Mouse (Mus musculus) midbrain, embryonic 14.5 days (tissue): ENCODE measurements around the gene Adh7. TPM values are rescaled to one million over a fixed set of nuclear protein-coding genes. Genes with fewer than 3 reads are reported as not detected.

Experiments
- ATAC-seq: fragments of 200-750 bp; cut with Nextera tagmentation; 2 replicates; pipeline ENCODE4 v1.8.0; 2017; ENCODE audit warnings: moderate number of reproducible peaks, moderate library complexity; ENCODE audit not compliant: low FRiP score, low TSS enrichment
- DNase-seq: peaks from one replicate; pipeline ENCODE4 v3.0.0-alpha.2; 2015
- H3K27ac ChIP-seq: fragments of 300-500 bp; sonication (generic); replicated peaks from 2 replicates; pipeline ENCODE4 v1.5.1; 2014; ENCODE audit warnings: mild to moderate bottlenecking, low read depth, low read length, moderate library complexity
- H3K27me3 ChIP-seq: fragments of 300-500 bp; sonication (generic); 2 replicates; pipeline ENCODE4 v1.6.1; 2014; ENCODE audit warnings: low read length, control low read depth, mixed read lengths; ENCODE audit not compliant: control insufficient read depth, insufficient read depth
- H3K36me3 ChIP-seq: fragments of 300-500 bp; sonication (generic); 2 replicates; pipeline ENCODE4 v1.6.1; 2014; ENCODE audit warnings: low read length, control low read depth; ENCODE audit not compliant: control insufficient read depth, insufficient read depth
- H3K4me1 ChIP-seq: fragments of 300-500 bp; sonication (generic); 2 replicates; pipeline ENCODE4 v1.6.1; 2014; ENCODE audit warnings: mild to moderate bottlenecking, antibody characterized with exemption, low read length, control low read depth; ENCODE audit not compliant: control insufficient read depth, insufficient read depth
- H3K4me2 ChIP-seq: fragments of 300-500 bp; sonication (generic); 2 replicates; pipeline ENCODE4 v1.6.1; 2014; ENCODE audit warnings: mild to moderate bottlenecking, low read length, moderate library complexity
- H3K4me3 ChIP-seq: fragments of 300-500 bp; sonication (generic); replicated peaks from 2 replicates; pipeline ENCODE4 v1.5.1; 2014; ENCODE audit warnings: low read depth, low read length
- H3K9ac ChIP-seq: fragments of 300-500 bp; sonication (generic); replicated peaks from 2 replicates; pipeline ENCODE4 v1.6.1; 2014; ENCODE audit warnings: mild to moderate bottlenecking, low read length, moderate library complexity
- H3K9me3 ChIP-seq: fragments of 300-500 bp; sonication (generic); 2 replicates; pipeline ENCODE4 v1.6.1; 2016; ENCODE audit warnings: low read length, control low read depth, mixed read lengths; ENCODE audit not compliant: control insufficient read depth
- WGBS: fragments of 180-500 bp; shearing (Covaris S2); extraction: QIAGEN DNeasy Blood & Tissue Kit; methylation state at CpG from one replicate; pipeline ENCODE4 v1.1.7; 2014; 5-methylcytosine and 5-hydroxymethylcytosine counted together
- polyA plus RNA-seq: library from polyadenylated mRNA; unstranded; fragments of >200 nt; fragmentation: Nextera tagmentation; extraction: Ambion mirVana; gene quantifications from 2 replicates; pipeline ENCODE4 v1.2.1, GENCODE M21; 2014

The Adh7 gene
- polyA plus RNA-seq, 1 experiment from 2014 or later: 1.4 TPM

DNA sequence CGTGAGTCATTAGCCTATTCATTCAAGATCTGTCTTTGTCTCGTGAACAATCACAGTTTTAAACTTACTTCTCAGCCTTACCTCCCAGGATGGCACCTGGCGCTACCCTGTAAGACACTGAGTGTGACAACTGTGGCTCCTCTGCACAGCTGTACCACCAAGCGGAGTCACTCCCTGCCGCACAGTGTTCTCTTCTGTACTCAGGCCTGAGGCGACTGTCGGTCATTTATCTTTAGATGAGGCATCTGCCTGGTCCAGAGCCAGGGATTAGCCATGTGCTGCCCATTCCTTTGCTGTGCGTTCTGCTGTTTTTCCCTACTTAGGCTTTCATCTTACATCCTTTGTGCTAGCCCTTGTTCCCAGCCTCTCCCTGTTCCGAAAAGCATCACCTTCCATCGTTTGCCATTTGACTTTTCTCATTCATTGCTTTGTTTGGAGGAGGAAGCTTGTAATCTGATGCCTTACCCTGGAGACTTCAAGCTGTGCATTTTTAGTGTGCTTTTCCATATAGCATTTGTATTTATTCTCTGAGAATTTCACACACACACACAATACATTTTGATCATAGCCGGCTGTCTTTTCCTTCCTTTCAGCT lies 2.1 kb upstream of the Adh7 start:
- H3K27me3 ChIP-seq: no peaks in the 10 kb centered on the region
- H3K4me2 ChIP-seq: no peak overlapping the region
- no peak overlapping the region for H3K9ac ChIP-seq
- H3K4me1 ChIP-seq: no peaks in the 10 kb centered on the region
- WGBS: 10% methylated on average over 11 of the region's 11 CpGs
- DNase-seq (peak; percentile 43), ATAC-seq (no peak)
- H3K36me3 ChIP-seq: no peaks in the 10 kb centered on the region
- H3K4me3 ChIP-seq: no peak overlapping the region
- no peak overlapping the region for H3K27ac ChIP-seq
- no peaks in the 10 kb centered on the region for H3K9me3 ChIP-seq

DNA sequence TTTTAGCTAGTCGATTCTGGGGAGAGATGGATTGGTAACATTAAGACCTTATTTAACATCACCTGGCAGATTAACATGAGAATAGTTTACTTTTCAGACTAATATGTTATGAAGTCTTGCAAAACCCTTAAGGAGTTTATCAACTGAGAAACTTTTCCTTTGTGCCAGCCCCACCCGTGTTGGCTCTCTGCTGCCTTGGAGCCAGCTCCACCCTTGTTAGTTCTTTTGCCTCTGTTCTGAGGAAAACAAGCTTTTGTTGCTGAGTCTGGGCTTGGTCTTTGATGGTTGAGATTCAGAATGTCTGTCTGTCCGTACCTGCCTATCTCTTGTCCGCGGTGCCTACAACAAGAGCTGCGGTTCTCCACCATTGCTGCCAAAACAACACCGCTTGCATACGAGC lies 1.5 kb upstream of the Adh7 start:
- no peaks in the 10 kb centered on the region for H3K9me3 ChIP-seq
- H3K27me3 ChIP-seq: no peaks in the 10 kb centered on the region
- WGBS: 76% methylated on average over 8 of the region's 8 CpGs
- no peak for DNase-seq
- no peaks in the 10 kb centered on the region for H3K36me3 ChIP-seq
- H3K27ac ChIP-seq: no peak overlapping the region
- H3K9ac ChIP-seq: no peak overlapping the region
- no peaks in the 10 kb centered on the region for H3K4me1 ChIP-seq
- H3K4me2 ChIP-seq: no peak overlapping the region
- ATAC-seq: no peak
- no peak overlapping the region for H3K4me3 ChIP-seq

DNA sequence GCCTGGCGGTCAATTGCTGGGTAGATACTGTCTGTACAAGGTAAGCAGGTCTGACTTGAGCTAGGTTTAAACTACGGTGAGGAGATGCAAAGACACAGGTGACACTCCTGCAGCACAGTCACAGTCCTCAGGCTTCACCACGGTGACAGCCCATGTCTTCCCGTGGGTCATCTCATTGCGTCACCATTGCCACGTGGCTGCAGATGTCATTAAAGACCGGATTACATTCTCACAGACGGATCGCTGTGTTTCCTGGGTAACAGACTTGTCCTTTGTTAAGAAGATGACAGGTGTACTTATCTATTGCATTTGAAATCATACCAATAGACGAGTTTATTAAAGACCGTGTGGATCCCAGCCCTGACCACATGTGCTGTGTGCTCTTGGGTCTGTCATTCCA lies 3.6 kb downstream of the Adh7 start:
- H3K4me1 ChIP-seq: no peaks in the 10 kb centered on the region
- H3K4me2 ChIP-seq: no peak overlapping the region
- no peak overlapping the region for H3K9ac ChIP-seq
- no peak overlapping the region for H3K27ac ChIP-seq
- no peaks in the 10 kb centered on the region for H3K36me3 ChIP-seq
- no peak overlapping the region for H3K4me3 ChIP-seq
- ATAC-seq (no peak), DNase-seq (no peak)
- no peaks in the 10 kb centered on the region for H3K27me3 ChIP-seq
- H3K9me3 ChIP-seq: no peaks in the 10 kb centered on the region
- 47% methylated on average over 11 of the region's 11 CpGs for WGBS

DNA sequence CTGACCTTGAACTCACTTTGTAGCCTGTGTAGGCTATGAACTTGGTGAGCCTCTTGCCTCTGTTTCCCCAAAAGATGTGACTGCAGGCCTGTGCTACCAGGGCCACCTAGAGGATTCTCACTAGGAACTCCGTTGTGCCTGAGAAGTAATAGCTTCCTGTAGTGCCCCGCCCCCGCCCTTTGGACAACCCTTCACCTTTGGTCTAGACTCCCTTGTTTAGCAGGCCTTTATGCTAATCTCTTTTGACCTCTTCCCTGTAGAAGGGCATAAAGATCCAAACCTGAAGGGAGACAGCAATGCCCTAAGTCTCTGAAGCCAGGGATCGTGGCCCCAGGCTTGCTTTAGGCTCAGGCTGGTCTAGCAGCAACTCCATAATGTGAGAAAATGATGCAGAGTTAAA lies 5.0 kb downstream of the Adh7 start:
- H3K27me3 ChIP-seq: no peaks in the 10 kb centered on the region
- DNase-seq (no peak), ATAC-seq (no peak)
- no peaks in the 10 kb centered on the region for H3K36me3 ChIP-seq
- no peak overlapping the region for H3K9ac ChIP-seq
- WGBS: 76% methylated on average over 4 of the region's 4 CpGs
- H3K4me1 ChIP-seq: no peaks in the 10 kb centered on the region
- H3K9me3 ChIP-seq: no peaks in the 10 kb centered on the region
- H3K4me3 ChIP-seq: no peak overlapping the region
- no peak overlapping the region for H3K4me2 ChIP-seq
- H3K27ac ChIP-seq: no peak overlapping the region

DNA sequence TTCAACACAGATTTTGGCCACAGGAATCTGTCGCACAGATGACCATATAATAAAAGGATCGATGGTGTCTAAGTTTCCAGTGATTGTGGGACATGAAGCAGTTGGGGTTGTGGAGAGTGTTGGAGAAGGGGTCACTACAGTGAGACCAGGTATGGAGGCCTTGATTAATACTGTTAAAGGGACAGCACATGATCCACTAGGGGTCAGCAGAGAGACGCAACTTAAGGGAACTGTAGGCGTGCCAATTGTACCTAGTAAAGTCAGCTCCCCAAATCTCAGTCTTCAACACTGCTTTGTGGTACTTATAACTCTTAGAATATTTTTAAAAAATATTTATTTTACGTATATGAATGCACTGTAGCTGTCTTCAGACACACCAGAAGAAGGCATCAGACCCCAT lies 5.4 kb downstream of the Adh7 start:
- Histone ChIP-seq H3K27ac (no peak overlapping the region), H3K27me3 (no peaks in the 10 kb centered on the region), H3K36me3 (no peaks in the 10 kb centered on the region), H3K9me3 (no peaks in the 10 kb centered on the region), H3K4me3 (no peak overlapping the region), H3K4me2 (no peak overlapping the region), H3K9ac (no peak overlapping the region), H3K4me1 (no peaks in the 10 kb centered on the region)
- WGBS: 59% methylated on average over 5 of the region's 5 CpGs
- ATAC-seq (no peak), DNase-seq (peak; percentile 83)

DNA sequence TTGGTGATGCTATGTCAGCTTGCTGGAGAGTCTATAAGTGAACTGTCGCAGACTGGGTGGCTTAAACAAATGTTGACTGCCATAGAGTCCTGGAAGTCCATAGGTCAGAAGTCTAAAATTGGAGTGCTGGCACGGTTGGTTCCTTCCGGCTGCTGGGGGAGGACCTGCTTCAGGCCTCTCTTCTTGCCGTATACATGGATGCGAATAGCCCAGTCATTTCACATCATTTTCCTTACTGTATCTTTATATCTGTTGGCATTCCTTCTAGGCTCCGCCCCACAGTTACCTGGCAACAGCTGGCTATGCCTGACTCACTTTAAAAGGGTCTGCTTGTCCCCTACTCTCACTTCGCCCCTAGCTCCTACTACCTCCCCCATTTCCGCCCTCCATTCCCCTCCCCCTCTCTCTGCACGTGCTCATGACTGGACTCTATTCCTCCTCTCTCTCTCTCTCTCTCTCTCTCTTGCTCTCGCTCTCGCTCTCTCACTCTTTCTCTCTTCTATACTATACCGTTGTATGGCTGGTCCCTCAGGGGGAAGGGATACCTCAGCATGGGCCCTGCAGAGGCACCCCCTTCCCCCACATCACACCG lies 6.9 kb downstream of the Adh7 start:
- Histone ChIP-seq H3K4me2 (no peak overlapping the region), H3K4me3 (no peak overlapping the region), H3K4me1 (no peaks in the 10 kb centered on the region), H3K9me3 (no peaks in the 10 kb centered on the region), H3K27me3 (no peaks in the 10 kb centered on the region), H3K27ac (no peak overlapping the region), H3K9ac (no peak overlapping the region), H3K36me3 (no peaks in the 10 kb centered on the region)
- no peak for DNase-seq
- 86% methylated on average over 13 of the region's 13 CpGs for WGBS
- no peak for ATAC-seq

DNA sequence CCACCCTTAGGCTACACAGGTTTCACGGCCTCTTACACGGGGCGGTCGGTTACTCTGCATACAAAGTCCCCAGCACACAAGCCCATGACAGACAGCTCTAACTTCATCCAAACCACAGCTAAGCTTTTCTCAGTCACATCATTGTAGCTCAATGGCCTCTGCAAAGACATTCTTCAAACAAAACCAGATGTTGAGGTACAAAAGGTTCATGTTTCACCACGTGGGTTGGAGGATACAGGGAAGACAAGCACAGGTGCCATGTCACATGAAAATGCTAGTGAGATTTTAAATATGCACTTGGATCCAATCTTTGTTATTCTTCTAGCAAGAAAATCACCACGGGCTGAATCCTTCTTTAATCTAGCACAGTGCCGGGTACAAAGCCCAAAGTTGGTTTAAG lies 7.8 kb downstream of the Adh7 start:
- WGBS: 66% methylated on average over 7 of the region's 7 CpGs
- no peak overlapping the region for H3K9ac ChIP-seq
- no peak overlapping the region for H3K4me3 ChIP-seq

DNA sequence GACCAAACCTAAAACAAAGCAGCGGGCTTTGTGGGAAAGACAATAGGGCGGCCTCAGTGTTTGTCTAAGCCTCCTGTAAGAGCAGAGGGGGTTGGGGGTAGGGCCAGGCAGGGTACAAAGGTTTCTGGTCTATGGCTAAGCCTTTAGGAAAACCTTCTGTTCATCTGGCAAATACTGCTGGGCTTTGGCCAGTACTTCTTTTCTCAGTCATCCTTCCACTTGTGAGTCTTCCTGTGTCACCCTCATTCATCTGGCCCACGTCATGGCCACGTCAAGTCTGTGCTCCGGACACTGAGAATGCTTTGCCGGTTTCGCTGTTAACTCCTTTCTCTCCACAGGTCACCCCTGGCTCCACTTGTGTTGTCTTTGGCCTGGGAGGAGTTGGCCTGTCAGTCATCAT lies 8.3 kb downstream of the Adh7 start:
- H3K9me3 ChIP-seq: no peaks in the 10 kb centered on the region
- no peaks in the 10 kb centered on the region for H3K36me3 ChIP-seq
- ATAC-seq (no peak), DNase-seq (no peak)
- H3K9ac ChIP-seq: no peak overlapping the region
- H3K4me2 ChIP-seq: no peak overlapping the region
- H3K4me1 ChIP-seq: no peaks in the 10 kb centered on the region
- H3K4me3 ChIP-seq: no peak overlapping the region
- no peaks in the 10 kb centered on the region for H3K27me3 ChIP-seq
- 32% methylated on average over 7 of the region's 7 CpGs for WGBS
- H3K27ac ChIP-seq: no peak overlapping the region

More for the DNA sequence above, 7.8 kb downstream of the Adh7 start:
- Histone ChIP-seq H3K27ac (no peak overlapping the region), H3K27me3 (no peaks in the 10 kb centered on the region), H3K4me1 (no peaks in the 10 kb centered on the region), H3K4me2 (no peak overlapping the region), H3K36me3 (no peaks in the 10 kb centered on the region), H3K9me3 (no peaks in the 10 kb centered on the region)
- DNase-seq: no peak
- no peak for ATAC-seq

DNA sequence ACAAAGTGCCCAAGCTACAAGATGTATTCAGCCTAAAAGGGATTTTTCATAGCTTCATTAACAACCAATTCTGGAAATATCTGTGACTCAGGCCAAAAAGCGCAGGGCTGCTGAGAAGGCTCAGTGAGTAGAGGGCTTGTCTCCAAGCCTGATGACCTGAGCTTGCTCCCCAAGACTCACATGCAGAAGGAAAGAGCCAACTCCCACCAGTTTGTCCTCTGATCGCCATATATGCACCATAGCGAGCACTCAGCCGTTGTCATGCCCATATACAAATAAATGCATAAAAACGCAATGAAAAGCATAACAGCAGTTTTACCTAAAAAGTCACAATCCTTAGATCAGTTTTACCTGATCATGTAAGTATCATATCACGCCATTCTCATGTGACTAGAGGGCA lies 8.9 kb downstream of the Adh7 start:
- no peaks in the 10 kb centered on the region for H3K4me1 ChIP-seq
- no peaks in the 10 kb centered on the region for H3K9me3 ChIP-seq
- DNase-seq (no peak), ATAC-seq (no peak)
- WGBS: 99% methylated on average over 6 of the region's 6 CpGs
- H3K27ac ChIP-seq: no peak overlapping the region
- no peaks in the 10 kb centered on the region for H3K36me3 ChIP-seq
- no peak overlapping the region for H3K4me2 ChIP-seq
- no peak overlapping the region for H3K4me3 ChIP-seq
- no peaks in the 10 kb centered on the region for H3K27me3 ChIP-seq
- no peak overlapping the region for H3K9ac ChIP-seq
